Mouse (Mus musculus) MEL (cell line): ENCODE measurements around the gene Tsga10. TPM values are rescaled to one million over a fixed set of nuclear protein-coding genes. Genes with fewer than 3 reads are reported as not detected.

Source experiments
- DNase-seq: peaks from one replicate; pipeline ENCODE4 v3.0.0; 2011; ENCODE audit warnings: low read depth, low spot score
- H3K27ac ChIP-seq: 2 replicates; pipeline ENCODE4 v1.5.1; 2012; ENCODE audit warnings: low read depth, mild to moderate bottlenecking, control low read depth, low read length, moderate library complexity; ENCODE audit not compliant: control insufficient read depth
- H3K27me3 ChIP-seq, 2 experiments: fragments of 150-350 bp in 1 of 2; sonication (generic) in 1 of 2; 2 replicates each; pipeline ENCODE4 v1.6.1; 2012; ENCODE audit warnings: low read length in 2 of 2, mild to moderate bottlenecking in 2 of 2, improper control_type of control experiment in 1 of 2, moderate library complexity in 1 of 2; ENCODE audit not compliant: insufficient read depth in 2 of 2, control insufficient read depth in 1 of 2
- H3K36me3 ChIP-seq, 2 experiments: 2 replicates each; pipeline ENCODE4 v1.6.1; 2012 to 2014; ENCODE audit warnings: low read length in 2 of 2, improper control_type of control experiment in 1 of 2, inconsistent platforms in 1 of 2, mild to moderate bottlenecking in 1 of 2; ENCODE audit not compliant: insufficient read depth in 2 of 2, control insufficient read depth in 1 of 2
- H3K4me1 ChIP-seq, 2 experiments: fragments of 150-350 bp in 1 of 2; sonication (generic) in 1 of 2; 2 replicates each; pipeline ENCODE4 v1.6.1; 2012; ENCODE audit warnings: low read length in 2 of 2, improper control_type of control experiment in 1 of 2, mild to moderate bottlenecking in 1 of 2; ENCODE audit not compliant: insufficient read depth in 2 of 2, control insufficient read depth in 1 of 2
- H3K4me3 ChIP-seq, 2 experiments: fragments of 150-350 bp in 1 of 2; sonication (generic) in 1 of 2; 2 replicates each; pipeline ENCODE4 v1.5.1; 2012; ENCODE audit warnings: low read depth in 2 of 2, low read length in 2 of 2, mild to moderate bottlenecking in 2 of 2, moderate library complexity in 2 of 2, control low read depth in 1 of 2, improper control_type of control experiment in 1 of 2; ENCODE audit not compliant: control insufficient read depth in 1 of 2, insufficient read depth in 1 of 2
- H3K79me2 ChIP-seq: 2 replicates; pipeline ENCODE4 v1.6.1; 2012; ENCODE audit warnings: mild to moderate bottlenecking, low read length, moderate library complexity; ENCODE audit not compliant: control insufficient read depth, poor library complexity, insufficient read depth
- H3K9ac ChIP-seq: 2 replicates; pipeline ENCODE4 v1.6.1; 2012; ENCODE audit warnings: low read depth, mild to moderate bottlenecking, control low read depth, low read length, moderate library complexity; ENCODE audit not compliant: control insufficient read depth, poor library complexity, severe bottlenecking
- H3K9me3 ChIP-seq: fragments of 150-350 bp; sonication (generic); replicated peaks from 2 replicates; pipeline ENCODE4 v1.6.1; 2012; ENCODE audit warnings: mild to moderate bottlenecking, low read length, improper control_type of control experiment, moderate library complexity; ENCODE audit not compliant: insufficient read depth
- BHLHE40 ChIP-seq: IDR thresholded peaks from 2 replicates; pipeline ENCODE4 v1.6.1; 2012; ENCODE audit warnings: low read depth, mild to moderate bottlenecking, inconsistent platforms, low read length, improper control_type of control experiment, borderline replicate concordance
- CHD1 ChIP-seq: IDR thresholded peaks from 2 replicates; pipeline ENCODE4 v1.6.1; 2012; ENCODE audit warnings: low read depth, mild to moderate bottlenecking, inconsistent platforms, low read length, improper control_type of control experiment
- CTCF ChIP-seq, 3 experiments: IDR thresholded peaks in 2 of 3; conservative IDR thresholded peaks in 1 of 3; 2 replicates each; pipeline ENCODE4 v1.5.1; 2011 to 2012; ENCODE audit warnings: low read length in 3 of 3, low read depth in 2 of 3, mild to moderate bottlenecking in 2 of 3, improper control_type of control experiment in 1 of 3, inconsistent platforms in 1 of 3, mixed read lengths in 1 of 3, moderate library complexity in 1 of 3; ENCODE audit not compliant: control insufficient read depth in 1 of 3, insufficient read depth in 1 of 3, poor library complexity in 1 of 3, severe bottlenecking in 1 of 3
- GABPA ChIP-seq: IDR thresholded peaks from 2 replicates; pipeline ENCODE4 v1.6.1; 2012; ENCODE audit warnings: low read depth, mild to moderate bottlenecking, inconsistent platforms, low read length, improper control_type of control experiment, moderate library complexity
- GATA1 ChIP-seq: IDR thresholded peaks from 2 replicates; pipeline ENCODE4 v1.6.1; 2011; ENCODE audit warnings: low read depth, low read length, improper control_type of control experiment
- HCFC1 ChIP-seq: IDR thresholded peaks from 2 replicates; pipeline ENCODE4 v1.6.1; 2012; ENCODE audit warnings: low read depth, mild to moderate bottlenecking, inconsistent platforms, low read length, improper control_type of control experiment, moderate library complexity
- JUND ChIP-seq: IDR thresholded peaks from 2 replicates; pipeline ENCODE4 v1.6.1; 2011; ENCODE audit warnings: low read depth, mild to moderate bottlenecking, improper control_type of control experiment, low read length
- MYB ChIP-seq: IDR thresholded peaks from 2 replicates; pipeline ENCODE4 v1.6.1; 2011; ENCODE audit warnings: mild to moderate bottlenecking, low read depth, low read length, improper control_type of control experiment
- POLR2AphosphoS2 ChIP-seq: IDR thresholded peaks from 2 replicates; pipeline ENCODE4 v1.6.1; 2011; ENCODE audit warnings: low read length, improper control_type of control experiment
- POLR2AphosphoS5 ChIP-seq: IDR thresholded peaks from 2 replicates; pipeline ENCODE4 v1.6.1; 2012; ENCODE audit warnings: low read depth, borderline replicate concordance, mild to moderate bottlenecking, inconsistent platforms, low read length, moderate library complexity, mixed read lengths
- RCOR1 ChIP-seq: IDR thresholded peaks from 2 replicates; pipeline ENCODE4 v1.6.1; 2012; ENCODE audit warnings: low read depth, mild to moderate bottlenecking, inconsistent platforms, low read length, improper control_type of control experiment
- TCF12 ChIP-seq: IDR thresholded peaks from 2 replicates; pipeline ENCODE4 v1.6.1; 2014; ENCODE audit warnings: low read depth, mild to moderate bottlenecking, inconsistent platforms, low read length, improper control_type of control experiment, moderate library complexity
- UBTF ChIP-seq: IDR thresholded peaks from 2 replicates; pipeline ENCODE4 v1.6.1; 2012; ENCODE audit warnings: low read depth, mild to moderate bottlenecking, inconsistent platforms, low read length, improper control_type of control experiment, moderate library complexity, borderline replicate concordance; ENCODE audit not compliant: insufficient read depth
- ZKSCAN1 ChIP-seq: IDR thresholded peaks from 2 replicates; pipeline ENCODE4 v1.6.1; 2012; ENCODE audit warnings: low read depth, mild to moderate bottlenecking, inconsistent platforms, low read length, improper control_type of control experiment, moderate library complexity
- ZNF384 ChIP-seq: IDR thresholded peaks from 2 replicates; pipeline ENCODE4 v1.6.1; 2012; ENCODE audit warnings: low read depth, mild to moderate bottlenecking, inconsistent platforms, low read length, improper control_type of control experiment
- polyA plus RNA-seq, 2 experiments: library from polyadenylated mRNA; stranded (reverse) in 1 of 2; unstranded in 1 of 2; fragments of >175 nt in 1 of 2; fragments of >200 nt in 1 of 2; gene quantifications; 2 replicates each; pipeline versions ENCODE4 v1.2.1 to v1.2.4; 2012; ENCODE audit warnings: low replicate concordance in 2 of 2, low read depth in 1 of 2; ENCODE audit not compliant: insufficient read length in 2 of 2, insufficient read depth in 1 of 2, missing spikeins in 1 of 2
- total RNA-seq: library from RNA; depleted of rRNA; stranded (reverse); fragments of 300-350 nt; gene quantifications from 2 replicates; pipeline ENCODE4 v1.2.3, GENCODE M21; 2012

The Tsga10 gene
- total and polyA plus RNA-seq, 3 experiments, result 0.35 to 0.64 TPM; not detected in 1

DNA sequence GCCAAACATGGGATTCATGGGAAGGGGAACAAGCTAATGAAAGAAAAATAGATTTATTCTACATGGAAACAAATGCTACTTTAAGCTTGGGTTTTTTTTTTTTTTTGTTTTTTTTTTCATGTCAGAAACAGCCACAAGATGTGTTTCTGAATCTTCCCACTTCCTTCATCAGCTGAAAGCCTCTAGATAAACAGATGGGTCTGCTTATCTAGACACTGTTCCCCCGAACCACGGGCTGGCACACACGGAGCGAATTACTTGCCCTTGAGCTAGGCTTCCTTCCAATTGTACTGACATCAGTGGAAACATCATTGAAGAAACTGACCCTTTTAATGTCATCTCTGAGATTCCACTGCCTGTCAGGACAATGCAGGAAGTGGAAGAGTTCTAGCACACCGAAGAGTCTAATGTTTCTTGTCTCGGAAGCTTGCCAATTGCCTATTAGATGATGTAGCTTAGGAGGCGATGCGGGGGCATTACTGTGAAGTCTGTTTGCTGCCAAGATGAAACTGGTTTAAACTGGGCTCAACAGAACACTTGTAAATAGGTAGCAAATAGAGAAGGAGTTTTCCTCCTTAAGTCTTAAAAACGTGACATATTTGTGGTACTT lies 121.5 kb downstream of the Tsga10 start (continued):
- 0 out of 2 replicates have a peak, but pooled peaks have one; percentile 40 for TF ChIP-seq JUND
- no peak for TF ChIP-seq UBTF

DNA sequence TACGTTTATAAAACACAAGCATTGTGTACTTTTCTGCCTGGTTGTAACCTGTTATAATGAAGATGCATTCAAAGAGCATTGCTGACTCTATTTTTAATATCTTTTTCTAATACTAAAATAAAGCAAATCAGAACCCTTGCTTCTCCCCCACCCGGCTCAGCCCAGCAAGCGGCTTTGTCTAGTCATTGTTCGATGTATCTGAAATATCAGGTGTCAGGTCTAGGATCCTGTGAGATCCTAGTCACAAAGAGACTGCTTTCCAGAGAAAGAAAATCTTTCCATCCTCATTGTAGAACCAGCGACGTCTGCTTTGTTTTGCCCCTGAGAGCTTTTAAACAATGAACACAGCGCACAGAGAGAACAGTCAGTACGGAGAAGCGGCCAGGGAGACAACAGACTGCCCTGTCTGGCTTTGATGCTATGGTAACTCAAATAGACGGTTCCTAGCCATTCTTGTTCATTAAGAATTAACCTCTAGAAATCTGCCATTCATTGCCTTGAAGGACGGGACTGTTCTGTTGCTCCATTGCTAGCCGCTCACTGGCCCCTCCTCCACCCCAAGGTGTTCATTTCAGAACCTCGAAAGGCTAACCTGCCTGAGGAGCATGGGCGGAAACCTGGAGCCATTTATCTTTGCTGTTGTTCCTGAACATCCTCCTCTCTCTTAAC lies 123.5 kb downstream of the Tsga10 start:
- H3K4me1 ChIP-seq, result peaks cover 7 to 20% of the 10 kb centered on the region in 2 experiments

GRCm38 (mm10) chr1:37742126-37742525 lies 124.1 kb downstream of the Tsga10 start:
- Histone ChIP-seq H3K27me3 (peaks cover 0 to 1% of the 10 kb centered on the region in 2 experiments; a peak in 2 of 4 replicates), H3K79me2 (no peaks in the 10 kb centered on the region), H3K9me3 (no peaks in the 10 kb centered on the region), H3K36me3 (peaks cover 0 to 9% of the 10 kb centered on the region in 2 experiments; a peak in 2 of 4 replicates), H3K27ac (no peak overlapping the region), H3K9ac (no peak overlapping the region), H3K4me1 (peaks cover 7 to 22% of the 10 kb centered on the region in 2 experiments), H3K4me3 (no peak overlapping the region)
- TF ChIP-seq UBTF, result no peak
- no peak for TF ChIP-seq ZKSCAN1
- TF ChIP-seq POLR2AphosphoS2, result no peak
- no peak for TF ChIP-seq BHLHE40
- no peak for TF ChIP-seq CTCF (IDR thresholded peaks at IDR 0.05 in 2 of 3, conservative IDR thresholded peaks at IDR 0.05 in 1 of 3; ENCODE audit: control insufficient read depth in 1 of 3, insufficient read depth in 1 of 3, low read depth in 2 of 3, low read length in 3 of 3, poor library complexity in 1 of 3, severe bottlenecking in 1 of 3)
- TF ChIP-seq GABPA, result no peak
- TF ChIP-seq JUND, result no peak
- TF ChIP-seq GATA1, result no peak
- TF ChIP-seq RCOR1, result no peak
- TF ChIP-seq TCF12, result no peak
- no peak for TF ChIP-seq HCFC1
- TF ChIP-seq MYB, result no peak
- no peak for DNase-seq

More for the DNA sequence above, 123.5 kb downstream of the Tsga10 start:
- peaks cover 0 to 8% of the 10 kb centered on the region in 2 experiments; a peak in 2 of 4 replicates for H3K36me3 ChIP-seq
- H3K27ac ChIP-seq, result no peak overlapping the region
- no peaks in the 10 kb centered on the region for H3K79me2 ChIP-seq
- no peak overlapping the region for H3K9ac ChIP-seq
- no peak for DNase-seq
- TF ChIP-seq CHD1 (no peak), GABPA (no peak), POLR2AphosphoS2 (no peak), ZNF384 (no peak), JUND (no peak), POLR2AphosphoS5 (no peak)
- no peak overlapping the region for H3K4me3 ChIP-seq
- peaks cover 1% of the 10 kb centered on the region in 2 experiments; a peak in 3 of 4 replicates for H3K27me3 ChIP-seq
- no peaks in the 10 kb centered on the region for H3K9me3 ChIP-seq
